Mouse (Mus musculus) bone marrow, adult 2 months (tissue): ENCODE results near the gene Ttn.

Experiments
- CTCF ChIP-seq: fragments of 200-500 bp; IDR thresholded peaks from 2 replicates; pipeline ENCODE4 v1.5.1; 2011; ENCODE audit warnings: low read length, control low read depth; ENCODE audit not compliant: control insufficient read depth, insufficient read depth
- POLR2A ChIP-seq: fragments of 200-500 bp; IDR thresholded peaks from 2 replicates; pipeline ENCODE4 v1.6.1; 2011; ENCODE audit warnings: low read depth, mild to moderate bottlenecking, control low read depth, low read length, borderline replicate concordance; ENCODE audit not compliant: control insufficient read depth

- TF ChIP-seq CTCF = no peak
- no peak for TF ChIP-seq POLR2A
Measured at GRCm38 (mm10) chr2:76676401-76677226, 305.7 kb downstream of the Ttn start.
